Mouse (Mus musculus) embryonic fibroblast, embryonic 13.5 days (primary cell): ENCODE measurements around the gene Gm10392.

Source experiments
- CTCF ChIP-seq: IDR thresholded peaks from 2 replicates; pipeline ENCODE4 v1.5.1; 2011; ENCODE audit warnings: mild to moderate bottlenecking, control low read depth, low read length, moderate library complexity, borderline replicate concordance; ENCODE audit not compliant: insufficient read depth
- POLR2A ChIP-seq: IDR thresholded peaks from 2 replicates; pipeline ENCODE4 v1.6.1; 2011; ENCODE audit warnings: low read depth, mild to moderate bottlenecking, control low read depth, low read length, moderate library complexity

DNA sequence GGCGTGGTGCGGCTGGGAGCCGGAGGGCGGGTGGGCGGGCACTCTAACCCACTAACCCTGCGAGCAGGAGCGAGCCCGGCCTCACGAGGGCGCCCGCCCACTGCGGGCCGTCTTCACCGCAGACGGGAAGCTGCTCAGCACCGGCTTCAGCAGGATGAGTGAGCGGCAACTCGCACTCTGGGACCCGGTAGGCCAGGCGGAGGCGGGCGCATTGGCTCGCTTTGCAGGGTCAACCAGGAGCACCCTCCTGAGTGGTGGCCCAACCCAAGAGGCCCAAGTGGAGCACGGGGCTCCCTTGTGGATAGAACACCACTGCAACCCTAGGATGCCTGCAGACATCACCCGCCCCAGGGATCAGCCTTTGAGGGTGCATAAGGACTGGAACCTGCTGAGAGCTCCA, 51.8 kb downstream of the Gm10392 start:
- TF ChIP-seq CTCF (peak; percentile 46), POLR2A (no peak)
